Mouse (Mus musculus) adipocyte (in vitro differentiated cells): ENCODE data around the gene Ppm1h.
"Not testable (repeated sequence)": the region's sequence is repeated elsewhere in the genome, so short reads cannot be mapped to it uniquely, and the experiment has no call there.

Experiments
- DNase-seq: peaks from one replicate; pipeline ENCODE4 v3.0.0-alpha.2; 2016; ENCODE audit warnings: low spot score

Ppm1h gene

GRCm38 (mm10) chr10:122931851-122932550, 253.4 kb downstream of the Ppm1h start:
- DNase-seq: no peak

GRCm38 (mm10) chr10:122933053-122933838, 254.7 kb downstream of the Ppm1h start:
- peak; percentile 51 for DNase-seq

GRCm38 (mm10) chr10:122935406-122935805, 256.8 kb downstream of the Ppm1h start:
- DNase-seq: not testable (repeated sequence)

- not testable (repeated sequence) for DNase-seq
Observed at GRCm38 (mm10) chr10:122937380-122937779, 258.8 kb downstream of the Ppm1h start.

GRCm38 (mm10) chr10:122939546-122939945, 261.0 kb downstream of the Ppm1h start:
- DNase-seq: no peak

GRCm38 (mm10) chr10:122942771-122943170, 264.2 kb downstream of the Ppm1h start:
- no peak for DNase-seq

GRCm38 (mm10) chr10:122943824-122944223, 265.3 kb downstream of the Ppm1h start:
- DNase-seq: no peak

GRCm38 (mm10) chr10:122944888-122945287, 266.3 kb downstream of the Ppm1h start:
- DNase-seq: no peak

GRCm38 (mm10) chr10:122950966-122951365, 272.4 kb downstream of the Ppm1h start:
- DNase-seq: no peak

- no peak for DNase-seq
Observed at GRCm38 (mm10) chr10:122953576-122953975, 275.0 kb downstream of the Ppm1h start.

GRCm38 (mm10) chr10:122957918-122958317, 279.4 kb downstream of the Ppm1h start:
- no peak for DNase-seq

GRCm38 (mm10) chr10:122958699-122959098, 280.1 kb downstream of the Ppm1h start:
- no peak for DNase-seq

- DNase-seq: no peak
Observed at GRCm38 (mm10) chr10:122960216-122960615, 281.7 kb downstream of the Ppm1h start.

- no peak for DNase-seq
Observed at GRCm38 (mm10) chr10:122960738-122961137, 282.2 kb downstream of the Ppm1h start.

- no peak for DNase-seq
Observed at GRCm38 (mm10) chr10:122961494-122961893, 282.9 kb downstream of the Ppm1h start.

GRCm38 (mm10) chr10:122962651-122963050, 284.1 kb downstream of the Ppm1h start:
- no peak for DNase-seq

- DNase-seq: no peak
Observed at GRCm38 (mm10) chr10:122963463-122964240, 285.1 kb downstream of the Ppm1h start.

GRCm38 (mm10) chr10:122964241-122964636, 285.7 kb downstream of the Ppm1h start:
- no peak for DNase-seq

- not testable (repeated sequence) for DNase-seq
Observed at GRCm38 (mm10) chr10:122965650-122966049, 287.1 kb downstream of the Ppm1h start.

- DNase-seq: no peak
Observed at GRCm38 (mm10) chr10:122966421-122966820, 287.9 kb downstream of the Ppm1h start.

- DNase-seq: no peak
Observed at GRCm38 (mm10) chr10:122970188-122970587, 291.6 kb downstream of the Ppm1h start.

- no peak for DNase-seq
Observed at GRCm38 (mm10) chr10:122973241-122973640, 294.7 kb downstream of the Ppm1h start.

GRCm38 (mm10) chr10:122976038-122976437, 297.5 kb downstream of the Ppm1h start:
- DNase-seq: no peak
